Mouse (Mus musculus) Patski (cell line): ENCODE measurements around the gene Nek9. TPM values are rescaled to one million over a fixed set of nuclear protein-coding genes. Genes with fewer than 3 reads are reported as not detected.

Experiments
- ATAC-seq: fragments of 100-300 bp; one replicate; pipeline ENCODE4 v1.8.0; 2021
- CTCF ChIA-PET: fragments of 350-600 bp; sonication (Branson Sonifier 250); formaldehyde crosslinking; loops from one replicate; lab custom pipeline; 2022; ENCODE audit warnings: inconsistent platforms; lab: Charles Lee
- POLR2A ChIA-PET: fragments of 350-600 bp; sonication (Branson Sonifier 250); formaldehyde crosslinking; loops from one replicate; lab custom pipeline; 2022; ENCODE audit warnings: antibody characterized with exemption, inconsistent platforms; lab: Charles Lee
- DNase-seq: peaks from one replicate; pipeline ENCODE4 v3.0.0-alpha.2; 2011; ENCODE audit warnings: low read depth, low spot score
- H3K27me3 ChIP-seq: fragments of 371-371 bp; one replicate; pipeline ENCODE4 v1.5.1; 2021
- CTCF ChIP-seq: fragments of 100-300 bp; IDR thresholded peaks from one replicate; pipeline ENCODE4 v1.5.1; 2021
- in situ Hi-C: fragments of 300-500 bp; cut with MboI; formaldehyde crosslinking; loops from 3 replicates; pipeline ENCODE4 v1.11.1; 2018; ENCODE audit warnings: low pct_unique_long_range_greater_than_20kb, mixed read lengths
- polyA plus RNA-seq: library from polyadenylated mRNA; unstranded; gene quantifications from one replicate; pipeline ENCODE4 v1.2.3, GENCODE M21; 2021

Nek9 gene
- polyA plus RNA-seq, 1 experiment from 2014 or later: 82.4 TPM

DNA sequence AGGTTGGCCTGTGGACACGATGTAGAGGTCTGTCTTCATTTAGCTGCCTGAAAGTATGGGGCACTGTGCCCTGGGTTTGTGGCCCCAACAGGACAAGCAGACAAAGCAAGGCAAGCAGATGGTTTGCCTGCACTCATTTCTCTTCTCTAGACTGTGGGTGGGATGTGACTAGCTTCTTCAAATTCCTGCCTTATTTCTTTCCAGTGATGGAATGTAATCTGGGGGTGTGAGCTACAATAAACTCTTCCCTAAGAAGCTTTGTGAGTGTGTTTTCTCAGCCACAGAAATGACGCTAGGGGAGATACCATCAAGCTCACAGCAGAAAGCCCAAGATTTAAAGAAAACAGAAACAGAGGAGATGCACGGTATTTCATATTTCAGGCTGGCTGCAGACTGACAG, 87.1 kb downstream of the Nek9 start:
- no peak for ATAC-seq
- TF ChIP-seq CTCF: no peak
- ChIA-PET POLR2A (no interaction called here), CTCF (interaction anchor here (1.2 kb wide), 1 partner anchor 22 kb away, joined by 3 read pairs; no protein-coding TSS in a partner anchor)
- H3K27me3 ChIP-seq: no peaks in the 10 kb centered on the region
- in situ Hi-C loops: no loop called here
- DNase-seq: no peak

Other genes starting within 250 kb of the Nek9 start
- gene Prox2, start 228.6 kb downstream of the Nek9 start, polyA plus RNA-seq: 2.7 TPM
- gene Dlst, start 228.5 kb downstream of the Nek9 start, polyA plus RNA-seq: 194 TPM
- 0.60 TPM for gene Rps6kl1, start 188.1 kb downstream of the Nek9 start, polyA plus RNA-seq
- gene Pgf, start 161.6 kb downstream of the Nek9 start, polyA plus RNA-seq: 0.41 TPM
- 68.8 TPM for gene Eif2b2, start 119.9 kb downstream of the Nek9 start, polyA plus RNA-seq
- gene Mlh3, start 68.8 kb downstream of the Nek9 start, polyA plus RNA-seq: 9.3 TPM
- gene Acyp1, start 50.9 kb downstream of the Nek9 start, polyA plus RNA-seq: 19.9 TPM
- gene Zc2hc1c, start 50.8 kb downstream of the Nek9 start, polyA plus RNA-seq: 3.9 TPM
- gene Tmed10, start 35.5 kb upstream of the Nek9 start, polyA plus RNA-seq: 238 TPM
- gene Fos, start 134.5 kb upstream of the Nek9 start, polyA plus RNA-seq: 678 TPM